Mouse (Mus musculus): ENCODE measurements at regions not wholly inside any gene's neighbourhood (a gene's known extent, or its start where the extent isn't known, plus 50 kb on each side); places are given as distances from the start of the nearest gene placed in this dataset.

- no peak overlapping the region for H3K4me2 ChIP-seq (ENCODE audit: low read length)
- no peak overlapping the region for H3K4me3 ChIP-seq (replicated peaks; ENCODE audit: low read depth, low read length)
- WGBS = 54% methylated on average over 2 of the region's 2 CpGs
- peak; percentile 6 for DNase-seq
- H3K27me3 ChIP-seq (ENCODE audit: control insufficient read depth, insufficient read depth, low read length) = no peaks in the 10 kb centered on the region
- ATAC-seq (ENCODE audit: low FRiP score, low TSS enrichment) = no peak
- no peak overlapping the region for H3K9ac ChIP-seq (replicated peaks; ENCODE audit: low read length)
- no peaks in the 10 kb centered on the region for H3K9me3 ChIP-seq (ENCODE audit: control insufficient read depth, low read length)
- no peaks in the 10 kb centered on the region for H3K36me3 ChIP-seq (ENCODE audit: control insufficient read depth, insufficient read depth, low read length)
- no peak overlapping the region for H3K27ac ChIP-seq (replicated peaks; ENCODE audit: low read depth, low read length)
- no peaks in the 10 kb centered on the region for H3K4me1 ChIP-seq (ENCODE audit: control insufficient read depth, insufficient read depth, low read length)
Observed at GRCm38 (mm10) chr1:109081337-109081736, 900.9 kb upstream of the Cdh7 start.

GRCm38 (mm10) chr1:109086110-109086509 is 896.1 kb upstream of the Cdh7 start:
- H3K4me1 ChIP-seq (ENCODE audit: control insufficient read depth, insufficient read depth, low read length) = no peaks in the 10 kb centered on the region
- H3K4me3 ChIP-seq (replicated peaks; ENCODE audit: low read depth, low read length) = no peak overlapping the region
- H3K27me3 ChIP-seq (ENCODE audit: control insufficient read depth, insufficient read depth, low read length) = no peaks in the 10 kb centered on the region
- H3K9ac ChIP-seq (replicated peaks; ENCODE audit: low read length) = no peak overlapping the region
- no peaks in the 10 kb centered on the region for H3K9me3 ChIP-seq (ENCODE audit: control insufficient read depth, low read length)
- no peak overlapping the region for H3K4me2 ChIP-seq (ENCODE audit: low read length)
- no peak overlapping the region for H3K27ac ChIP-seq (replicated peaks; ENCODE audit: low read depth, low read length)
- no peaks in the 10 kb centered on the region for H3K36me3 ChIP-seq (ENCODE audit: control insufficient read depth, insufficient read depth, low read length)
- WGBS = 79% methylated on average over 3 of the region's 3 CpGs
- ATAC-seq (ENCODE audit: low FRiP score, low TSS enrichment) (no peak), DNase-seq (peak; percentile 2)

- Histone ChIP-seq H3K36me3 (ENCODE audit: control insufficient read depth, insufficient read depth, low read length) (no peaks in the 10 kb centered on the region), H3K4me1 (ENCODE audit: control insufficient read depth, insufficient read depth, low read length) (no peaks in the 10 kb centered on the region), H3K27ac (replicated peaks; ENCODE audit: low read depth, low read length) (no peak overlapping the region), H3K4me3 (replicated peaks; ENCODE audit: low read depth, low read length) (no peak overlapping the region), H3K9me3 (ENCODE audit: control insufficient read depth, low read length) (no peaks in the 10 kb centered on the region), H3K27me3 (ENCODE audit: control insufficient read depth, insufficient read depth, low read length) (no peaks in the 10 kb centered on the region), H3K9ac (replicated peaks; ENCODE audit: low read length) (no peak overlapping the region), H3K4me2 (ENCODE audit: low read length) (no peak overlapping the region)
- DNase-seq (no peak), ATAC-seq (ENCODE audit: low FRiP score, low TSS enrichment) (peak; percentile 17; the same call in 1 of the 2 replicates)
- 32% methylated on average over 1 of the region's 1 CpGs for WGBS
Observed at GRCm38 (mm10) chr1:109105073-109105472, 877.2 kb upstream of the Cdh7 start.
